Mouse (Mus musculus): ENCODE measurements at regions not wholly inside any gene's neighbourhood (a gene's known extent, or its start where the extent isn't known, plus 50 kb on each side); places are given as distances from the start of the nearest gene placed in this dataset.

- TF ChIP-seq GATA1 (IDR thresholded peaks at IDR 0.05; ENCODE audit: borderline replicate concordance, low read length) (no peak), FLI1 (IDR thresholded peaks at IDR 0.05; ENCODE audit: low read length) (no peak)
These were observed 73.3 kb downstream of the Cartpt start for GRCm38 (mm10) chr13:99827573-99827972.

Data from megakaryocyte, embryonic 14.5 days (primary cell).